Mouse (Mus musculus): Measurements from ENCODE around the gene Gm4565.
"Not testable (repeated sequence)": the region's sequence is repeated elsewhere in the genome, so short reads cannot be mapped to it uniquely, and the experiment has no call there.

Gm4565 gene

GRCm38 (mm10) chr7:22588027-22588426 is at the start of gene Gm4565:
Gene Gm4565 (minus strand): TSS chr7:22588127.
- DNase-seq: not testable (repeated sequence)

GRCm38 (mm10) chr7:22565243-22565642 is 22.7 kb downstream of the Gm4565 start, which contains the start of gene Gm4201:
Gene Gm4201 (minus strand): TSS chr7:22565343.
- not testable (repeated sequence) for DNase-seq

- DNase-seq: not testable (repeated sequence)
Measured at GRCm38 (mm10) chr7:22534787-22535186, 53.1 kb downstream of the Gm4565 start, which contains the start of gene Gm8677. Gene Gm8677 (minus strand): TSS chr7:22534887.

Measured in kidney, postnatal 10 days (tissue).